Mouse (Mus musculus) spleen, adult 2 months (tissue): ENCODE results near the gene Smarcc2. TPM values are rescaled to one million over a fixed set of nuclear protein-coding genes. Genes with fewer than 3 reads are reported as not detected.

ENCODE experiments used
- DNase-seq, 2 experiments: peaks; one replicate each; pipeline versions ENCODE4 v3.0.0 to v3.0.0-alpha.2; 2012 to 2021; ENCODE audit warnings: low spot score in 2 of 2, low read depth in 1 of 2
- H3K27ac ChIP-seq: fragments of 200-500 bp; 2 replicates; pipeline ENCODE4 v1.5.1; 2012; ENCODE audit warnings: low read length, inconsistent platforms; ENCODE audit not compliant: insufficient read depth
- H3K27me3 ChIP-seq: fragments of 200-500 bp; 2 replicates; pipeline ENCODE4 v1.6.1; 2012; ENCODE audit warnings: mild to moderate bottlenecking, moderate library complexity, low read length, inconsistent platforms; ENCODE audit not compliant: control insufficient read depth, insufficient read depth
- H3K36me3 ChIP-seq: fragments of 200-500 bp; 2 replicates; pipeline ENCODE4 v1.6.1; 2012; ENCODE audit warnings: mild to moderate bottlenecking, low read length, inconsistent platforms; ENCODE audit not compliant: control insufficient read depth, insufficient read depth
- H3K4me1 ChIP-seq: fragments of 200-500 bp; 2 replicates; pipeline ENCODE4 v1.6.1; 2011; ENCODE audit warnings: inconsistent platforms; ENCODE audit not compliant: control insufficient read depth, insufficient read depth, insufficient read length
- H3K4me3 ChIP-seq: fragments of 200-500 bp; 2 replicates; pipeline ENCODE4 v1.5.1; 2011; ENCODE audit warnings: mild to moderate bottlenecking, inconsistent platforms; ENCODE audit not compliant: insufficient read depth, insufficient read length; ENCODE audit errors: extremely low read depth
- CTCF ChIP-seq: fragments of 200-500 bp; IDR thresholded peaks from 2 replicates; pipeline ENCODE4 v1.5.1; 2011; ENCODE audit warnings: mild to moderate bottlenecking, inconsistent platforms; ENCODE audit not compliant: insufficient read depth, insufficient read length, insufficient replicate concordance; ENCODE audit errors: extremely low read depth
- POLR2A ChIP-seq: fragments of 200-500 bp; IDR thresholded peaks from 2 replicates; pipeline ENCODE4 v1.6.1; 2011; ENCODE audit warnings: low read depth, low read length, inconsistent platforms
- WGBS: fragments of 180-500 bp; shearing (Covaris S2); methylation state at CpG from one replicate; pipeline ENCODE4 v1.1.7; 2018; 5-methylcytosine and 5-hydroxymethylcytosine counted together
- polyA plus RNA-seq: library from polyadenylated mRNA; depleted of rRNA; stranded (reverse); fragments of >200 nt; gene quantifications from 2 replicates; pipeline ENCODE4 v1.2.3, GENCODE M21; 2012

The Smarcc2 gene
- polyA plus RNA-seq, 1 experiment = 67.8 TPM

GRCm38 (mm10) chr10:128510301-128510700, 51.3 kb downstream of the Smarcc2 start:
- H3K36me3 ChIP-seq = peaks cover 42% of the 10 kb centered on the region
- no peaks in the 10 kb centered on the region for H3K27me3 ChIP-seq
- TF ChIP-seq POLR2A (no peak), CTCF (no peak)
- no peak for DNase-seq
- H3K27ac ChIP-seq = no peak overlapping the region
- H3K4me1 ChIP-seq = no peaks in the 10 kb centered on the region
- no peak overlapping the region for H3K4me3 ChIP-seq
- 97% methylated on average over 11 of the region's 11 CpGs for WGBS

- 90% methylated on average over 9 of the region's 9 CpGs for WGBS
- TF ChIP-seq CTCF (no peak), POLR2A (no peak)
- Histone ChIP-seq H3K4me1 (no peaks in the 10 kb centered on the region), H3K4me3 (no peak overlapping the region), H3K27me3 (no peaks in the 10 kb centered on the region), H3K27ac (no peak overlapping the region), H3K36me3 (peaks cover 50% of the 10 kb centered on the region)
- no peak for DNase-seq
These were observed 52.1 kb downstream of the Smarcc2 start for GRCm38 (mm10) chr10:128511189-128511588.

DNA sequence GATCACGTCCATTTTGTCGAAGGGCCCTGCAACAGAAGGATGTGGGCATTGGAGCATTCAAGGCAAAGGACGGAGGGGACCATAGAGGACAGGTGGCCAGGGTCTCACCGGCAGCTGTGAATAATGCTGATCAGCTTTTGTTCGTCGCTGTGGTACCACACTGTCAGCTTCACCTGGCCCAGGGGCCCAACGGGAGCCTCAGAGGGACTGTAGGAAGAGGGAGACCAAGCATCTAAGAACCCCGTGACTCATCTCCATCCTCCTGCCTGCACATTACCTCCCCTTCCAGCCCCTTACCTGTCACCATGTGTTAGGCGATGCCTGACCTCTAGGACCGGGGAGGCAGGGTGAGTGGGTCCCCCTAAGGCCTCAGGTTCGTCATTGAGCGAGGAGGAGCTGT, 52.7 kb downstream of the Smarcc2 start:
- Histone ChIP-seq H3K27me3 (no peaks in the 10 kb centered on the region), H3K36me3 (peaks cover 55% of the 10 kb centered on the region), H3K4me1 (no peaks in the 10 kb centered on the region), H3K4me3 (no peak overlapping the region), H3K27ac (no peak overlapping the region)
- TF ChIP-seq CTCF (no peak), POLR2A (no peak)
- DNase-seq = no peak
- 95% methylated on average over 12 of the region's 12 CpGs for WGBS

DNA sequence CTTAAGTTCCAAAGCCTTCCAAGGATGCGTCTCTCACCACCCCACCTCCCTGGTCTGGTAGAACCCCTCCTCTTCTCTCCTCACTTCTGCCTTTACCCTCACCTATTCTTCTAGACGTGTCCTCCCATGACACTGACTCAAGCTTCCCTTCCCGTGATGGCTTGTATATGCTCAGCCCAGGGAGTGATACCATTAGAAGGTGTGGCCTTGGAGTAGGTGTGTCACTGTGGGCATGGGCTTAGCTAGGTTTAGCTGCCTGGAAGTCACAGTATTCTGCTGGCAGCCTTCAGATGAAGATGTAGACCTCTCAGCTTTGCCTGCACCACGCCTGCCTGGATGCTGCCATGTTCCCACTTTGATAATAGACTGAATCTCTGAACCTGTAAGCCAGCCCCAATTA, 56.0 kb downstream of the Smarcc2 start:
- H3K36me3 ChIP-seq = peaks cover 78% of the 10 kb centered on the region
- H3K27ac ChIP-seq = no peak overlapping the region
- no peaks in the 10 kb centered on the region for H3K27me3 ChIP-seq
- DNase-seq = no peak
- no peak overlapping the region for H3K4me3 ChIP-seq
- TF ChIP-seq CTCF (no peak), POLR2A (no peak)
- WGBS = 88% methylated on average over 4 of the region's 4 CpGs
- no peaks in the 10 kb centered on the region for H3K4me1 ChIP-seq

DNA sequence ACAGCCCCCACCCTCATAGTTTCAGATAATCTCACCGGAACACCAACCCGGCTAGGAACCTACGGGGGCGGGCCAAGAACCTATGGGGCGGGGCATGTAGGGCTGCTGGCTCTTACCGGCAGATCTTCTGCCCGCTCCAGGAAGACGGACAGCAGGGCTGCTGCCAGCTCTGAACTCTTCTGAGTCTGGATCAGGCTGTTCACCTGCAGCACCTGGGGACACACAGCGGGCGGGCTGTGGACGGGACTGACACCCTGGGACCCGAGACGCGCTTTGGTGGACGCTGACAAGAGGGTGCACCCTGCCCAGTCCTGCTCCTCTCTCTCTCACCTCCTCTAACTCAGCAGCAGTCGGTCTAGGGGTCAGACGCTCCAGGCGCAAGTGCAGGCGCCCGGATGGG, 57.0 kb downstream of the Smarcc2 start:
- H3K36me3 ChIP-seq = peaks cover 78% of the 10 kb centered on the region
- H3K27me3 ChIP-seq = no peaks in the 10 kb centered on the region
- H3K4me3 ChIP-seq = no peak overlapping the region
- H3K4me1 ChIP-seq = no peaks in the 10 kb centered on the region
- no peak overlapping the region for H3K27ac ChIP-seq
- 92% methylated on average over 20 of the region's 20 CpGs for WGBS
- no peak for TF ChIP-seq CTCF
- TF ChIP-seq POLR2A = no peak
- no peak for DNase-seq

- Histone ChIP-seq H3K27ac (no peak overlapping the region), H3K4me1 (no peaks in the 10 kb centered on the region), H3K27me3 (no peaks in the 10 kb centered on the region), H3K4me3 (no peak overlapping the region), H3K36me3 (peaks cover 77% of the 10 kb centered on the region)
- TF ChIP-seq POLR2A = no peak
- no peak for TF ChIP-seq CTCF
- WGBS = 63% methylated on average over 6 of the region's 6 CpGs
- no peak for DNase-seq
These were observed 57.6 kb downstream of the Smarcc2 start for GRCm38 (mm10) chr10:128516677-128517076.

GRCm38 (mm10) chr10:128518833-128519232, 59.8 kb downstream of the Smarcc2 start:
- DNase-seq = peak in 1 of 2 experiments; percentile 39

DNA sequence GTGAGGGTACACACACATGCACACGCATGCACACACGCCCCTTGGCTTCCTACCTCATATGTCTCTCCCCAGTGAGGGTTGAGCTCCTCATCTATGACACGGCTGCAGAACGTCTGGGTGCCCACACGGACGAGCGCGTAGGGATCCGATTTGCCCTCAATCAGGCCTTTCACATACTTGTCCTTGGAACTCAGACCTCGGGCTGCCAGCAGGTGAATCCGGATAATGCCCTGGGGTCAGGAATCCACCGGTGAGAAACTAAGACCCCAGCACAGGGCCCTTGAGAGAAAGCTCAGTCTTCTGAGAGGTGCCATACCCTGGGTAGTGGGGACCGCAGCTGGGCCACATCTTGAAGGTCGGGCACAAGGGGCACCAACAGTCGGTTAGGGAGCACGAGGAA, 61.5 kb downstream of the Smarcc2 start:
- no peak overlapping the region for H3K4me3 ChIP-seq
- WGBS = 91% methylated on average over 16 of the region's 16 CpGs
- DNase-seq = no peak
- H3K27ac ChIP-seq = no peak overlapping the region
- TF ChIP-seq CTCF (no peak), POLR2A (no peak)
- peaks cover 60% of the 10 kb centered on the region for H3K36me3 ChIP-seq
- H3K4me1 ChIP-seq = no peaks in the 10 kb centered on the region
- no peaks in the 10 kb centered on the region for H3K27me3 ChIP-seq

More at GRCm38 (mm10) chr10:128518833-128519232, 59.8 kb downstream of the Smarcc2 start:
- peak; percentile 60; the same call in 1 of the 2 replicates for TF ChIP-seq CTCF
- TF ChIP-seq POLR2A = no peak
- WGBS = 80% methylated on average over 7 of the region's 7 CpGs
- no peaks in the 10 kb centered on the region for H3K27me3 ChIP-seq
- no peaks in the 10 kb centered on the region for H3K4me1 ChIP-seq
- H3K4me3 ChIP-seq = no peak overlapping the region
- H3K36me3 ChIP-seq = peaks cover 69% of the 10 kb centered on the region
- no peak overlapping the region for H3K27ac ChIP-seq
